Mouse (Mus musculus): ENCODE data around the gene Mfn1.

Mfn1 gene

GRCm38 (mm10) chr3:32529303-32529898, at the start of gene Mfn1:
Gene Mfn1 (plus strand): TSS chr3:32529465.
- peak; percentile 93 to 96 for DNase-seq

- no peak for DNase-seq
Measured at GRCm38 (mm10) chr3:32479961-32480360, 49.3 kb upstream of the Mfn1 start.

DNA sequence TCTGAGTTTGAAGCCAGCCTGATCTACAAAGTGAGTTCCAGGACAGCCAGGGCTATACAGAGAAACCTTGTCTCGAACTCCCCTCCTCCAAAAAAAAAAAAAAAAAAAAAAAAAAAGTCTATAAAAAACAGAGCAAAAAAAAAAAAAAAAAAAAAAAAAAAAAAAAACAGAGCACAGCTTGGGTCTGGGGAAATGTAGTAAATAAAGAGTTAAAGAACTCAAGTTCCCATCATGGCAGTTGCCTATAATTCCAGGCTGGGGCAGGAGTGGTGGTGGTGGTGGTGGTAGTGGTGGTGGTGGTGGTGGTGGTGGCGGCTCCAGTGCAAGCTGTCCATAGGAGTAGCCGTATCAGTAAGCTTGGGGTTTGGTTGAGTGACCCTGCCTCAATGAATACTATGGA, 46.2 kb upstream of the Mfn1 start:
- DNase-seq = no peak

- DNase-seq = no peak
Measured at GRCm38 (mm10) chr3:32486543-32486942, 42.7 kb upstream of the Mfn1 start.

GRCm38 (mm10) chr3:32488172-32488571, 41.1 kb upstream of the Mfn1 start:
- no peak for DNase-seq

DNA sequence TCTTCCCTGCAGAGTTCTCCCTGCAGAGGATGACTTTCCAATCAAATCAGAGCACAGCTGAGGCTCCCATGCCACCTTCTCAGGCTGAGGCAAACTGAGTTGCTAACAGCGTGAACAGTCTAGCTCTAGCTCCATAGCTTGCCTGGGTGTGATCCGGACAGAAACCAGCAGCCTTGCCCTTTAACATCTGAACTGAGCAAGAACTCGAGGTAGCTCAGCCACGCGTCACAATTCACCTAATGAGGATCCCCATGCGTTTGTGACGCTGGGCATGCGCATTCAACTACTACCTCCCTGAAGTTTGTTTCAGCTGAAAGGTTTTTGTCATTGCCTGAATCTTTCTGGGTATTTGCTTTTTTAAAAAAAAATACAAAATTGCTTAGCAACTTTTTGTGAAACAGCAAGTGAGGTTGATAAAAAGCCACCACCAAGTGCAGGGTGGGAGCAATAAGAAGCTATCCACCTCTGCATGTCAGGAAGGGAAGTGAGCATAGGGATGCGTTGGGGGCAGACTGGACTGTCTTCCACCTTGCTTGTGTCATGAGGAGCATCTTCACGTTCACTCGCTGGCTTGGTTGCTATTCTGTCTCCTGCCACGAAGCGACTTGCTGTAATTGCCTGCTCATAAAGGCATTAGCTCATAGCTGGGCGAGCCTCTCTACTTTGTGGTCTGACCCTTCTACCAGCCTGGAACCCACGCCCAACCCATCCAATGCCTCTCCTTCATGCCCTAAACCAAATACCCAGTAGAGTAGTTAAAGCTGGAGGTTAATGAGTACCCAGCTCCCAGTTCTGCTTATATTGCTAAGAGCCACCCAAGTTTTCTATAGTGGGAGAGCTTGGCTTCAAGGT, 39.0 kb upstream of the Mfn1 start:
- DNase-seq = no peak

GRCm38 (mm10) chr3:32490928-32491315, 38.3 kb upstream of the Mfn1 start:
- no peak for DNase-seq

DNA sequence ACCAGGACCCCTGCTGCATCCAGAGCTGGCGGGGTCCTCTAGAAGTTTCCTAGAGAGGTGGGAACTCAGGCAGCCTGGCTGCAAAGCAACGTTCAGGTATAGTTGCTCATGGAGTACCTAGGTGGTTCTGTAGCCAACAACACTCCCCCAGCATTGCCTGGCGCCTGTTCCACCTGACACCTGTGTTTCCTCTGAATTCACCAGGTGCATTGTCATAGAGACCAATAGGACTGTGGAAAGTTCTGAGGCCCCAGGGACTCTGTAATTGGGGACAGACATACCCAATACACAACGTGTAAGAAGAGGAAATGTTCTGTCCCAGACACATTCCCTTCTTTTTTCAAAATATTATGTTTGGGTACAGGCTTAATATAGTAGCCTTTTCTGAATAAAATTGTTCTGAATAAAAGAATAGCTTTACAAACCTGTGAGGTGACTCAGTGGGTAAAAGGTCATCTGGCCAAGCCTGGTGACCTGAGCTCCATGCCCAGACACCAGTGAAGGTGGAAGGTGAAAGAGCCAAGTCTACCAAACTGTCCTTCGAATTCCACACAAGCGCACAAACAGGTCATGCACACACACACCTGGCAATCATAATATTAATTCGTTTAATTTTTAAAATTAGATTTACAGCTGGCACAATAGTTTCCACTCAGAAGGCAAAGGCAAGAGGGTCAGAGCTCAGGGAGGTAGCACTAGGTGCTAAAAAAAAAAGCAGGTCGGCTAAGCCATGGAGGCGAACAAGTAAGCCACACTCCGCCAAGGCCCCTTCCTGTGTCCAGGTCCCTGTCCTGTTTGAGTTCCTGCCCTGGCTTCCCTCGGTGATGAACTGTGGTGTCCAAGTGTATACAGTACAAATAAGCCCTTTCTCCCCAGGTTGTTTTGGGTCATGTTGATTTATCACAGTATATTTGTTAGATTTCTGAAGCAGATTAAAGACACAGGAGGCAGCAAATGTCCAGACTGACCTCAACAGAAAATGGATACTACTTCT, 36.9 kb upstream of the Mfn1 start, which contains the start of gene Kcnmb3:
TSS of gene Kcnmb3 (minus strand) at position 135 of the 994 bp plus-strand sequence.
- DNase-seq = no peak

DNA sequence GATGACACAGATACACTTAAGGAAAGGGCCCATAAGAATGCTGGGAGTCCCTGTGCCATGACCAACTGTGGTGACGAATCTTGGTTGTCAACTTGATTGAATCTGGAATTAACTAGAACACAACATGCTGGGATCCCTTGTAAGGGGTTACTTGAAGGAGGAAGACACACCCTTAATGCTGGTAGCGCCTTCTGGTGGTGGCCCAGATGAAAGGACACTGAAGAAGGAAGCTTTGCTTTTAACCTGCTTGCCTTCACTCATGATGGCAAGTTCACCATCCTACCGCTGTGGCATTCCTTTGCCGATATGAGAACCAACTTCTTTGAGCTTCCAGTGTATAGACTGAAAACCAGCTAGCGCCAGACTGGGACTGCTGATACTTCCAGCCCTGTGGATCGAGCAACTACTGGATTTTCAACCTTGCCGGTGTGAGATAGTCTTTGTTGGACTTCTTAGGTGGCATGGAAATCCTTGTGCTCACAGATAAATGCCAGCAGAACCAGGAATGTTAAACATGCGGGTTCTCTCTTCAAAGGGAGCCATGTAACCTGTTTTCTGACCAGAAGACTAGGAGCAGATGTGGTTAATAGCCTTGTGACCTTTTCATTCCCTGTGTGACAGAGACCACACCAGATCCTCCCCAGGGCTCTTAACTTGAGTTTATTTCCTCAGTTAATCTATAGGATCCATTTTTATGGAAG, 34.7 kb upstream of the Mfn1 start:
- DNase-seq = peak; percentile 41 to 44

DNA sequence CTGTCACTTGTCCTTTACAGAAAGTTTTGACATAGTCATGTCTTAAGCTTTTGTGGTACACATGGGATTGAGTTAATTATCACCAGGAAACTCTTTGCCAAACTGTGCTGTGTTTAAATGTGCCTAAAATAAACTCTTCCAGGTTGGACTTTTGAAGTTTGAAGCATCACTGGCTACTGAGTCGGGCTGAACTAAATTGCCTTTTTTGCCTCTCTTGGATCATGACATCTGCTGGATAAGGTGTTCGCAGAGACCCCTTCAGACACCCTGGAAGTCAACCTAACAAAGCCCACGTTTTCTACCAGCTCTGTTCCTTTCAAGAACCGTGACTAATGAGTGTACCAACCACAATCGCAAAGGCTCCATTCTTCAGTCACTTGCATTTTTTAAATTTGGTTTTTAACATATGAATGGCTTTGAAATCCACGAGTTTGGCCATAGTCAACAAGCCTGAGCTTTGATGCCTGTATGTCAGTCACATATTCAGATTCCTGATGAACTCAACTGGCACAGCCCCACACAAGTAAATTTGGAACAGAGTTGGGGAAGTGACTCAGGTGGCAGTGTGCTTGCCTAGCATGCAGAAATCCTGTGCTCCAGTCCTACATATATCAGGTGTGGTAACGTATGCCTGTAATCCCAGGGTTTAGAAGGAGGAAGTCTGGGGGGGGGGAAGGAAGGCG, 34.0 kb upstream of the Mfn1 start:
- no peak for DNase-seq

GRCm38 (mm10) chr3:32495856-32496710, 33.2 kb upstream of the Mfn1 start:
- no peak for DNase-seq

DNA sequence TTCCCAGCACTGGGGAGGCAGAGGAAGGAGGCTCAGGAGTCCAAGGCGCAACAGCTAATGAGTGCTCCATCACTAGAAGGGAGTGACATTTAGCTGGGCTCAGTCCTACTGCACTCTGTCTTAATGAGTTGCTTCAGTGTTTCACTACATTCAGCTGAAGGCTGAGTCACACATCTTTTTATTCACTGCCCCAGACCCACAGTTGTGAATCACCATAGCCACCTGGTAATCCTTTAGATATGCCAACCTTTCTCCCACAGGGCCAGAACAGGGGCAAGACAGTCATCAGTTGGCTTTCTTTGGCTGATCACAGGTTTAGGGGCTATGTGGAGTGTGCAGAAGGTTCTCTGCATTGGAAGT, 32.6 kb upstream of the Mfn1 start:
- no peak for DNase-seq

DNA sequence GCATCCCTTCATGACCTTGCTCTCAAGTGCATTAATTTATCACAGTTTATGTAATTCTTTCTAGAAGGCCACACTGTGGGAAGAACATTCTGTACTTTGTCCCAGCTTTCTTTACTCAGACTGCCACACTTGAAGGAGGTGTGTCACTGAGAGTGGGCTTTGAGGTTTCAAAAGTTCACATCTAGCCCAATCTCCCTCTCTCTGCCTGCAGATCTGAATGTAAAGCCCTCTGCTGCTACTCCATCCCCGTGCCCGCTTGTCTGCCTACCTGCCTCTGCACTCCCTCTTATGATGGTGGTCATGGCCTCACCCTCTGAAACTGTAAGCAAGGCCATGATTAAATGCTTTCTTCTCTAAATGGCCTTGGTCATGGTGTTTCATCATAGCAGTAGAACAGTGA, 28.9 kb upstream of the Mfn1 start:
- no peak for DNase-seq

GRCm38 (mm10) chr3:32505841-32506240, 23.4 kb upstream of the Mfn1 start:
- DNase-seq = no peak

GRCm38 (mm10) chr3:32506366-32507225, 22.7 kb upstream of the Mfn1 start:
- no peak for DNase-seq

DNA sequence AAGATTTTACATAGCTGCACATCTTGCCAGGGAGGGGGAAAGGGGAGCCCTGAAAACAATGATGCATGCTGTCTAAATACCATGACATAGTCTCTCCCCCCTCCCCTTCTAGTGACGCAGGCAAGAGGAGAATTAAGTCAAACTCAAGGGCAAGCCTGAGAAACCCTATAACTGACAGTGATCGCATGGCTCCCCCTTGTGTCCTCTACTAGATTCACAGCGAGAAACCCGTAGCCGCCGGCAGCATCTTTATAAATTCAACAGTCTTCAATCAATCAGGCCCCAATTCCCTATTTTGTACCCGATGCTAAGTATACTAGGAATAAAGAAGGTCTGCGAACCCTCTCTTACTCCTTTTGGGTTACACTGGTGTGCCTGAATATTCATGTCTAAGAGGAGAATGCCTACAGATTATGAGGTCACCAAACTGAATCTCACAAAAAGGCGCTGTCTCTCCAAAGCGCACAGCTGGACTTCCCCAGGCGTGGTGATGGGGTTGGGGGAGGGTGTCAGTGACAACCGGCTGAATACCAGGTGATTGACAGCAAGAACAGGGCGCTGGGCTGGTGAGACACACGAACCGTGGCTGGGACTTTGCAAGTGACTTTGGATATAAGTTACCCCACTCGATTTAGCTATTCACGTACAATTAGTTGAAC, 20.5 kb upstream of the Mfn1 start:
- peak; percentile 69 to 80 for DNase-seq

GRCm38 (mm10) chr3:32509496-32510374, 19.5 kb upstream of the Mfn1 start, which contains the start of gene Zfp639:
Gene Zfp639 (plus strand): TSS chr3:32510259.
- peak in 1 of 2 experiments; percentile 20 for DNase-seq

Data from kidney, postnatal 4 days (tissue).